Mouse (Mus musculus): ENCODE measurements around the gene Chadl. TPM values are rescaled to one million over a fixed set of nuclear protein-coding genes. Genes with fewer than 3 reads are reported as not detected.

The Chadl gene
- total and polyA plus RNA-seq, 3 experiments = 0.21 to 0.51 TPM; not detected in 1

DNA sequence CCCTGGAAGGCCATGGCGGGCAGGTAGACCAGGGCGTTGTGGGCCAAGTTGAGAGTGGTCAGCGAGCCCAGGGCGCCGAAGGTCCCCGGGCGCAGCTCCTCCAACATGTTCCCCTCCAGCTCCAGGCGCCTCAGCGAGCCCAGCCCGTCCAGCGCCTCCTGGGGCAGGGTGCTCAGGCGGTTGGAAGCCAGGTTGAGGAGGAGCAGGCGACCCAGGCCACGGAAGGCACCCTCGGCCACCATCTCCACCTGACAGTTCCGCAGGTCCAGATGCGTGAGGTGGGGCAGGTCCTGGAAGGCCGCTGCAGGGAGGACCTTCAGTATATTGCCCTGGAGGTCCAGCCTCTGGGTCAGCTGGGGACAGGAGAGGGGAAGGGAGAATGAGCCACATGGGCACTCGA is 2.2 kb downstream of the Chadl start:
- DNase-seq (ENCODE audit: extremely low read depth) = no peak
- in situ Hi-C loops (cut with MboI; ENCODE audit: low pct_ligation_motif_present, low pct_unique_long_range_greater_than_20kb, low sequenced_read_pairs) (no loop called here), dilution Hi-C loops (cut with MboI; ENCODE audit: extremely low pct_ligation_motif_present, extremely low pct_unique_long_range_greater_than_20kb, low sequenced_read_pairs) (no loop called here)
- TF ChIP-seq EP300 (IDR thresholded peaks at IDR 0.05; ENCODE audit: low read length) = no peak
- TF ChIP-seq MAFK (IDR thresholded peaks at IDR 0.05; ENCODE audit: insufficient replicate concordance, low read length) = no peak
- TF ChIP-seq BHLHE40 (IDR thresholded peaks at IDR 0.05; ENCODE audit: low read depth, low read length) = no peak
- no peak for TF ChIP-seq JUN (IDR thresholded peaks at IDR 0.05; ENCODE audit: insufficient read depth, low read depth, low read length)
- TF ChIP-seq ZMIZ1 (IDR thresholded peaks at IDR 0.05; ENCODE audit: low read depth, low read length) = no peak
- TF ChIP-seq MAZ (IDR thresholded peaks at IDR 0.05; ENCODE audit: low read depth, low read length) = no peak
- TF ChIP-seq ZNF384 (IDR thresholded peaks at IDR 0.05; ENCODE audit: low read depth, low read length) = no peak
- H3K4me2 ChIP-seq (ENCODE audit: insufficient read depth, low read depth, poor library complexity, severe bottlenecking) = no peak overlapping the region
- no peak overlapping the region for H3K9ac ChIP-seq (ENCODE audit: insufficient read depth, low read depth)
- peaks cover 0 to 3% of the 10 kb centered on the region in 2 experiments for H3K36me3 ChIP-seq (replicated peaks in 1 of 2; ENCODE audit: control insufficient read depth in 1 of 2, insufficient read depth in 1 of 2, low read length in 1 of 2)
- no peak overlapping the region for H3K4me3 ChIP-seq (replicated peaks in 1 of 3; ENCODE audit: low read depth in 2 of 3, low read length in 2 of 3, poor library complexity in 1 of 3)
- H3K4me1 ChIP-seq (ENCODE audit: control insufficient read depth in 1 of 2, insufficient read depth in 2 of 2) = peaks cover 8 to 9% of the 10 kb centered on the region in 2 experiments
- peaks cover 7% of the 10 kb centered on the region for H3K9me3 ChIP-seq (replicated peaks; ENCODE audit: low read length)
- H3K27me3 ChIP-seq (replicated peaks) = peaks cover 4% of the 10 kb centered on the region
- H3K79me2 ChIP-seq (replicated peaks; ENCODE audit: control insufficient read depth, extremely low read depth, insufficient read depth, poor library complexity, severe bottlenecking) = no peaks in the 10 kb centered on the region
- H3K27ac ChIP-seq (ENCODE audit: insufficient read depth, low read depth) = no peak overlapping the region

DNA sequence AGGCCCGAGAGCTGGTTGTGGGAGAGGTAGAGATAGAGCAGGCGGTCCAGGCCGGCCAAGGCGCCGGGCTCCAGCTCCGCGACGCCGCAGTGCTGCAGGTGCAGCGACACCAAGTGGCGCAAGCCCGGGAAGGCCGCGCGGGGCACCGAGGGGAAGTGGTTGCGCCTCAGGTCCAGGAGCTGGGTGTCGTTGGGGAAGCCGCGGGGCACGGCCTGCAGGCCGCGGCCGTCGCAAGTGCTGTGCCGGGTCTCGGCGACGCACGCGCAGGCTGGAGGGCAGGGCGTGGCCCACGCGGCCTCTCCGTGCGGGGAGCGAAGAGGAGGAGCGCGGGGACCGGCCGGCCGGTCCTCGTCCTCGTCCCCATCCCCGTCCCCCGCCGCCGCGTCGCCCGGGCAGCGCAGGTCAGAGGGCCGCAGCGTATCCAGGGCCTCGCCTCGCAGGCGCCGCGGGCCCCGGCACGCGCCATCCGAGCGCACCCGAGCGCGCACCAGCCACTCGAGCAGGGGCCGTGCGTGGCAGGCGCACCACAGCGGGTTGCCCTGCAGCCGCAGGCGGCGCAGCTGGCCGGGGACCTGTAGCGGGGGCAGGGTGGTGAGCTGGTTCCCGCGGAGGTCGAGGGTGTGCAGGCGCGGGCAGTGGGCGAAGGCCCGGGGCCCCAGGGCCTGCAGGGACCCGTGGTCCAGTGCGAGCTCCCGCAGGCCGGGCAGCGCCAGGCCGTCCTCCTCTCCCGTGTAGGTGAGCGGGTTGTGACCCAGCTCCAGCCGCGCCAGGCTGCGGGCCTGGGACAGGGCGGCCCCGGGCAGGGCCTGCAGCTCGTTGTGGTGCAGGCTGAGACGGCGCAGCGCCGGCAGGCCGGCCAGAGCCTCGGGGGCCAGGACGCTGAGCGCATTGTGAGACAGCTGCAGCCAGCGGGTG is 2.9 kb downstream of the Chadl start:
- H3K9ac ChIP-seq (ENCODE audit: insufficient read depth, low read depth) = no peak overlapping the region
- peaks cover 2 to 9% of the 10 kb centered on the region in 2 experiments for H3K36me3 ChIP-seq (replicated peaks in 1 of 2; ENCODE audit: control insufficient read depth in 1 of 2, insufficient read depth in 1 of 2, low read length in 1 of 2)
- H3K9me3 ChIP-seq (replicated peaks; ENCODE audit: low read length) = peaks cover 7% of the 10 kb centered on the region
- H3K4me1 ChIP-seq (ENCODE audit: control insufficient read depth in 1 of 2, insufficient read depth in 2 of 2) = peaks cover 8 to 9% of the 10 kb centered on the region in 2 experiments
- no peak overlapping the region for H3K4me2 ChIP-seq (ENCODE audit: insufficient read depth, low read depth, poor library complexity, severe bottlenecking)
- peaks cover 4% of the 10 kb centered on the region for H3K27me3 ChIP-seq (replicated peaks)
- H3K27ac ChIP-seq (ENCODE audit: insufficient read depth, low read depth) = no peak overlapping the region
- dilution Hi-C loops (cut with MboI; ENCODE audit: extremely low pct_ligation_motif_present, extremely low pct_unique_long_range_greater_than_20kb, low sequenced_read_pairs) (no loop called here), in situ Hi-C loops (cut with MboI; ENCODE audit: low pct_ligation_motif_present, low pct_unique_long_range_greater_than_20kb, low sequenced_read_pairs) (no loop called here)
- DNase-seq (ENCODE audit: extremely low read depth) = no peak
- TF ChIP-seq IRF4 (IDR thresholded peaks at IDR 0.05; ENCODE audit: low read depth, low read length) = no peak
- TF ChIP-seq SIN3A (IDR thresholded peaks at IDR 0.05; ENCODE audit: low read length) = no peak
- no peak for TF ChIP-seq HCFC1 (IDR thresholded peaks at IDR 0.05; ENCODE audit: low read depth, low read length)
- 0 out of 2 replicates have a peak, but pooled peaks have one; percentile 22 for TF ChIP-seq NRF1 (IDR thresholded peaks at IDR 0.05; ENCODE audit: low read depth, low read length)
- peak in 1 of 2 experiments; percentile 40; a peak in 2 of 4 replicates for TF ChIP-seq CTCF (conservative IDR thresholded peaks at IDR 0.05 in 1 of 2, IDR thresholded peaks at IDR 0.05 in 1 of 2; ENCODE audit: low read depth in 2 of 2, low read length in 2 of 2)
- no peak for TF ChIP-seq MAFK (IDR thresholded peaks at IDR 0.05; ENCODE audit: insufficient replicate concordance, low read length)
- no peak for TF ChIP-seq PAX5 (IDR thresholded peaks at IDR 0.05; ENCODE audit: low read length)
- H3K79me2 ChIP-seq (replicated peaks; ENCODE audit: control insufficient read depth, extremely low read depth, insufficient read depth, poor library complexity, severe bottlenecking) = no peaks in the 10 kb centered on the region
- H3K4me3 ChIP-seq (replicated peaks in 1 of 3; ENCODE audit: low read depth in 2 of 3, low read length in 2 of 3, poor library complexity in 1 of 3) = no peak overlapping the region

All from CH12.LX (cell line).